Mouse (Mus musculus) spleen, adult 10 weeks (tissue): ENCODE results near the gene Ccdc81. TPM values are rescaled to one million over a fixed set of nuclear protein-coding genes. Genes with fewer than 3 reads are reported as not detected.

Source experiments
- polyA plus RNA-seq: library from polyadenylated mRNA; stranded (reverse); fragments of 350-450 nt; fragmentation: Illumina TruSeq; extraction: RNeasy Lipid Tissue Mini Kit (QIAGEN cat#74804); gene quantifications from one replicate; pipeline ENCODE4 v1.2.3, GENCODE M21; 2015; ENCODE audit warnings: low replicate concordance; ENCODE audit not compliant: insufficient read depth

The Ccdc81 gene
- 0.57 TPM for polyA plus RNA-seq

DNA sequence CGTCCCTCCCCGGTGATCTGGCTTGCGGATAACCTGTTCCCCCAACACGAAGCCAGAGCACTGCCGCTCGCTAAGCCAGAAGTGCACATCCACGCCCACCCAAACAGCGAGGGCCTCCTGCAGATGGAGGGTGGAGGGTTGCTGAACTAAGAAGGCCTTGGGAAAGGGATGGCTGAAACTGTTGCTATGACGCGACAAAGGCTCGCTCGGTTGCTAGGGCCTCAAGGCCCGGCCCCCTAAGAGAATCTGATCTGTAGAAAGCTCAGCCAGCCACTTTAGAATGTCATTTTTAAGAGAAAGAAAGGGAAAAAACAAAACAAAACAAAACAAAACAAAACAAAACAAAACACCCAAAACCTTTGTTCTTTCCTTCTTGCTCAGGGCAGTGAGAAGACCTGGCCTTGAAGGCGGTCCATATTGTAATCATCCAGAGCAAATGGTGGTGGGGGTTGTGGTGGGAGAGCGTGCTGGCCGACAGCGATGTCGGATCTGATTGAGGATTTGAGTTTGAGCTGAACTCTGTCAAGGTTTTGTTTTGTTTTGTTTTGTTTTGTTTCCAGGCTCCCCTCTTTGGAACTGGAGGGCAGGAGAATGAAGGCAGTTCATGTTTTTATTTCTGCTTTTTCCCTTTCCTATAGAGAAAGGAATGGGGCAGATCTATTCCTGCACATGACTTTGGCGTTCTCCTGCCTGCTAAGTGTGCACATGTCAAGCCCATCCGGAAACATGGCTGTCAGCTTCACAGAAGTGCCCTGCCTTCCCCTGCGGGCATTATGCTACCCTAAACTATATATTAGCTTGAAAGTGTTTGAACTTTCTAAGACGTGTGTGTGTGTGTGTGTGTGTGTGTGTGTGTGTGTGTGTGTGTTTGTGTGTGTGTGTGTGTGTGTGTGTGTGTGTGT is at the start of gene Ccdc81:
Ccdc81 (minus strand) TSS at position 188 of the 902 bp plus-strand sequence.

DNA sequence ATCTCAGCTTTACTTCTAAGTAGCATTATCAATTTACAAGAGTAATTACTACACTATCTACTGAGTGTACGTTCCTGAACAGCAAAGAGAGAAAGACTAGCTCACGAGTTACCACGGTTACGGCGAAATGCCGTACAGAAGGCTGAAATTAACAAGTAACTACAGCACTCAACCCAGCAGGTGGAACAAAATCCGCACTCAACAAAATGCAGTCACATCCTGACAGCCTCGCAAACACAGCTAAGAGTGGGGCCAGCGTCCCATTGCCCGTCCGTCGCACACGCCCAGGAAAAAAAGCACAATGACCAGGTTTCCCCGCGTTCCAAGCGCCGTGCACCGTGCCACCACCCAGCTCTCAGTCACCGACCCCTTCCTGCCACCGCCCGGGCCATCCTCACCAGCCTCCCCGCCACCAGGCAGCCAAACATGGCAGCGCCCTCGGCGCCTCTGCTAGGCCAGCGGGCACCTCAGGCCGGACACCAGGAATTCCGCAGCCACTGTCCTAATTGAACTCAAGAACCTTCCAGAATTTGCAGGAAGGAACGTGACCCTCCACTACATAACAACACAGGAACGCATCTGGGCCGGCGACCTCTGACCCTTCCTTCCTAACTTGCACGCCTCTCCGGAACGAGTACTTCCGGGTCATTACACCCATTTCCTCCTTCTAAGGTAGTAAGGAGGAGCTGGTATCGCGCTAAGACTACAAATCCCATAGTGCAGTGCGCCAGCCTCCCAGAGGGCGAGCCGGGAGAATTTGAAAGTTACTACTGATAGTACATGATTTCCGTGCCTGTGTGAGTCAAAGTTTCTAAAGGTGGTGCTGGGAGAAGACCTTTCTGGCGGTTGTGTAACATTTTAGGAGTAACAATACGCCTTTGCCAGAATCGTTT is 37.4 kb upstream of the Ccdc81 start, which contains the start of gene Hikeshi:
Hikeshi (minus strand) TSS at position 634 of the 893 bp plus-strand sequence.

Other genes with a start within 250 kb of the Ccdc81 start
- gene Hikeshi, start 37.6 kb upstream of the Ccdc81 start, polyA plus RNA-seq: 70.1 TPM
- 132 TPM for gene Eed, start 77.4 kb upstream of the Ccdc81 start, polyA plus RNA-seq
- gene Picalm, start 226.6 kb upstream of the Ccdc81 start, polyA plus RNA-seq: 319 TPM